Mouse (Mus musculus): ENCODE results near the gene Uck1. TPM values are rescaled to one million over a fixed set of nuclear protein-coding genes. Genes with fewer than 3 reads are reported as not detected.
A peak's percentile ranks its signal among the peaks of the same experiment; 100 is the strongest.
"Not testable (repeated sequence)": the region's sequence is repeated elsewhere in the genome, so short reads cannot be mapped to it uniquely, and the experiment has no call there.

Gene Uck1
- 292 and 332 TPM in 2 replicates for polyA plus RNA-seq (2012; ENCODE audit: insufficient read depth, insufficient read length, missing spikeins)

DNA sequence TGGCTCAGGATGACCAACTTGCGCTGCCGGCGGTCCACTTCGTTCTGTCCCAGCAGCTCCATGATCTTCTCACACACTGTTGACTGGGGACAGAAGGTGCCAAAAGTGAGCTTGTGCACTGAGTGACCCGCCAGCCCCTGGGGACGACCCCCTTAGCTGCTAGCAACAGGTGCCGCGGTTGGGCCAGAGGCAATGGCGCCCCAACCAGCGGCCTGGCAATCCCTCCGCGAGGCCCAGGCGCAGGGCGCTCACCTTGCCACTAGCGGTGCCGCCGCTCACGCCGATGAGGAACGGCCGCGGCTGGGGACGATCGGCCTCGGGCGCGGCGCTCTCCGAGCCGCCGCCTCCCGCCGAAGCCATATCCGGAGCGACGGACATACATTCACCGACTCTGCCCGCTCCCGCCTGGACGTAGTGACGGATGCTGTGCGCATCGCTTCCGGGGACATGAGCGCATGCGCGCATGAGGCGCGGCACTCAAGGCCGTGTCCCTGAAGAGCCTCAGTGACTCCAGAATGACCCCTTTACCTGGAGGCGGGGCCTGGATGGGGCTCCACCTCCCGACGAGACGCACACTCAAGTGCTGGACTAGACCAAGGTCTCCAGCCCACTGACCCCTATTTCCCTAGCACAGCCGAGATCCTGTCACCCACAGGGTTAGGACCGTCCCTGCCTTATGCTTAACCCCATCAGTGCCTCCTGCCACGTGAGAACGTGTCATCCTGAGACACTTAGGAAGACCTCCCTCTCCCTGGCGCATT is at the start of gene Uck1:
Gene Uck1, minus strand, starts transcription at position 503 of the 761 bp plus-strand sequence.
- peaks cover 5% of the 10 kb centered on the region for H3K4me1 ChIP-seq (ENCODE audit: control insufficient read depth, insufficient read depth, insufficient read length, low read length)
- peak within 1 kb of the TSS; percentile 96 for H3K4me3 ChIP-seq (ENCODE audit: insufficient read depth, low read depth, low read length)
- peak within 1 kb of the TSS; percentile 84 for H3K27ac ChIP-seq (replicated peaks; ENCODE audit: low read depth, low read length)

- H3K27ac ChIP-seq (replicated peaks; ENCODE audit: low read depth, low read length): no peak overlapping the region
- peaks cover 6% of the 10 kb centered on the region; the same call in 1 of the 2 replicates for H3K4me1 ChIP-seq (ENCODE audit: control insufficient read depth, insufficient read depth, insufficient read length, low read length)
- H3K4me3 ChIP-seq (ENCODE audit: insufficient read depth, low read depth, low read length): no peak overlapping the region
Measured at GRCm38 (mm10) chr2:32308870-32309568, 49.1 kb upstream of the Uck1 start.

- H3K27ac ChIP-seq (replicated peaks; ENCODE audit: low read depth, low read length): no peak overlapping the region
- no peak overlapping the region for H3K4me3 ChIP-seq (ENCODE audit: insufficient read depth, low read depth, low read length)
- H3K4me1 ChIP-seq (ENCODE audit: control insufficient read depth, insufficient read depth, insufficient read length, low read length): peaks cover 6% of the 10 kb centered on the region; the same call in 1 of the 2 replicates
Measured at GRCm38 (mm10) chr2:32307941-32308760, 48.2 kb upstream of the Uck1 start.

DNA sequence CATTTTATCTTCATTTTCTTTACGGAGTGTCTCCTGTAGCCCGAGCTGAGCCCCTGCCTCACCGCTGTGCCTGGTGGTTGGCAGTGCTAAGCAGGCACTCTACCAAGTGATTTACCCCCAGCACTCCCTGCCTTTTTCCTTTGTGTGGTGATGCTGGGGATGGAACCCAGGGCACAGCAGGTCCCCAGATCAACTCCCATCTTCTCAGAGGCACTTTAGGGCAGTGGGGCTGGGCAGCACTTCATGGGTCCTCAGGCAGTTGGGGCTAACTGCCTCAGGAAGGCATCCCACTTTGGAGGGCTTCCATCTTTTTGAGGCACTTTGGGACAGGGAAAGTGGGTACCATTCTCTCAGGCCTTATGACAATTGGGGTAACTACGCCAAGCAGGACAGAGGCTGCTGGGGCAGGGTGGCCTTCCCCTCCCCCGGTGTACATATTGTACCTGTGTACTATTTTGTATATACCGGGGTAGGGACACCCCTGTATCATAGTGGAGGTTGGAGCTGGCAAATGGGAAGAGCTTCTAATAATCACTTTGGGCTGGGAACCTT is 47.4 kb upstream of the Uck1 start:
- H3K4me3 ChIP-seq (ENCODE audit: insufficient read depth, low read depth, low read length): no peak overlapping the region
- H3K4me1 ChIP-seq (ENCODE audit: control insufficient read depth, insufficient read depth, insufficient read length, low read length): peaks cover 6% of the 10 kb centered on the region; the same call in 1 of the 2 replicates
- H3K27ac ChIP-seq (replicated peaks; ENCODE audit: low read depth, low read length): no peak overlapping the region

DNA sequence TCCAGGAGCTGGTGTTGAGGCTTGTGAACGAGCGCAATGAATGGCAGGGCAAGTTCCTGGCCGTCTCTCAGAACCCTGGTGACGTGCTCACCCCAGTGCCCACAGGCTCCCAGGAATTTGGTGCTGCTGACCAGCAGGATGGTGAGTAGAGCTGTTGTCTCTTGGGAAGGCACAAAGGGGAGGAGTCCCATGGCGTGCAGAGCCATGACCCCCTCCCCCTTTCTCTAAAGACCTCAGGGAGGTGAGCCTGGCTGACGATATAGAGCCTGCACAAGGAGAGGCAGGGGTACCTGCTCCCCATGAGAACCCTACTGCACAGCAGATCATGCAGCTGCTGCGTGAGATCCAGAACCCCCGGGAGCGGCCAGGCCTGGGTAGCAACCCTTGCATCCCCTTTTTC is 46.2 kb upstream of the Uck1 start:
- no peak overlapping the region for H3K27ac ChIP-seq (replicated peaks; ENCODE audit: low read depth, low read length)
- no peaks in the 10 kb centered on the region for H3K4me1 ChIP-seq (ENCODE audit: control insufficient read depth, insufficient read depth, insufficient read length, low read length)
- no peak overlapping the region for H3K4me3 ChIP-seq (ENCODE audit: insufficient read depth, low read depth, low read length)

- H3K4me1 ChIP-seq (ENCODE audit: control insufficient read depth, insufficient read depth, insufficient read length, low read length): no peaks in the 10 kb centered on the region
- no peak overlapping the region for H3K27ac ChIP-seq (replicated peaks; ENCODE audit: low read depth, low read length)
- no peak overlapping the region for H3K4me3 ChIP-seq (ENCODE audit: insufficient read depth, low read depth, low read length)
Measured at GRCm38 (mm10) chr2:32305668-32306067, 45.7 kb upstream of the Uck1 start.

- Histone ChIP-seq H3K27ac (replicated peaks; ENCODE audit: low read depth, low read length) (no peak overlapping the region), H3K4me3 (ENCODE audit: insufficient read depth, low read depth, low read length) (no peak overlapping the region), H3K4me1 (ENCODE audit: control insufficient read depth, insufficient read depth, insufficient read length, low read length) (no peaks in the 10 kb centered on the region)
Measured at GRCm38 (mm10) chr2:32304145-32304832, 44.3 kb upstream of the Uck1 start.

GRCm38 (mm10) chr2:32302952-32303351 is 43.0 kb upstream of the Uck1 start:
- H3K4me1 ChIP-seq (ENCODE audit: control insufficient read depth, insufficient read depth, insufficient read length, low read length): no peaks in the 10 kb centered on the region
- H3K4me3 ChIP-seq (ENCODE audit: insufficient read depth, low read depth, low read length): no peak overlapping the region
- H3K27ac ChIP-seq (replicated peaks; ENCODE audit: low read depth, low read length): no peak overlapping the region

- Histone ChIP-seq H3K27ac (replicated peaks; ENCODE audit: low read depth, low read length) (no peak overlapping the region), H3K4me3 (ENCODE audit: insufficient read depth, low read depth, low read length) (no peak overlapping the region)
Measured at GRCm38 (mm10) chr2:32299469-32299868, 39.5 kb upstream of the Uck1 start.

DNA sequence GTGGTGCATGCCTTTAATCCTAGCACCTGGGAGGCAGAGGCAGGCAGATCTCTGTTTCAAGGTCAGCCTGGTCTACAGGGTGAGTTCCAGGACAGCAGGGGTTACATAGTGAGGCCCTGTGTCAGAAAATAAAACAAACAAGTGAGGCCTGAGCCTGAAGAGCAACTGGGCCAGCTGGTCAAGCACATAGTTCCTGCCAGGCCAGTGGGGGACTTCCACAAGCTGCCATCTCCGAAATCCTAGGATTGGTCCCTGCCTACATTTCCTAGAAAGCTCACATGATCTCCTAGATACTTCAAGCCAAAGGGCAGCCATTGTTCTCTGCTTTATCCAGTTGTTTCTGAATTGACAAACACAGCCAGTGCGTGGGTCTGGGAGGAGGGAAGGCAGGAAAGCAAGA is 35.9 kb upstream of the Uck1 start:
- H3K4me3 ChIP-seq (ENCODE audit: insufficient read depth, low read depth, low read length); H3K4me1 ChIP-seq (ENCODE audit: control insufficient read depth, insufficient read depth, insufficient read length, low read length); H3K27ac ChIP-seq (replicated peaks; ENCODE audit: low read depth, low read length): not testable (repeated sequence)

More at GRCm38 (mm10) chr2:32299469-32299868, 39.5 kb upstream of the Uck1 start:
- H3K4me1 ChIP-seq (ENCODE audit: control insufficient read depth, insufficient read depth, insufficient read length, low read length): no peaks in the 10 kb centered on the region

DNA sequence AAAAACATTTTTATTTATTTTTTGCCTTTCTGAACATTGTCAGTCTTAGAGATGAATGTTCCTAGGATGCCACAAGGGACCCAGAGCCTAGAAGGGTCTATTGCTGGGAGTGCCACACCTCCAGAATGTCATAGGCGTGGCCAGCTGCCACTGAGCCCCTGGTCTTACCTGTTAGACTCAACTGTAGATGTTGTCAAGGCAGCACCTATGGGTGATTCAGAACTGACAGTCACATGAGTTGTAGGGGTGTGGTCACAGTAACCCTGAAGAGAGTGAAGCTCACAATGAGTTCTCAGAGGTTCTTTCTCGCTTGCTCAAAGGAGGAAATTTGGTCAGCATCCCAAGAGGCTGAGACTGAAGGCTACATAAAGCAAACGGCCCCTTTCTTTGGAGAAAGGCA is 35.3 kb upstream of the Uck1 start:
- Histone ChIP-seq H3K27ac (replicated peaks; ENCODE audit: low read depth, low read length) (no peak overlapping the region), H3K4me1 (ENCODE audit: control insufficient read depth, insufficient read depth, insufficient read length, low read length) (no peaks in the 10 kb centered on the region; the same call in 1 of the 2 replicates), H3K4me3 (ENCODE audit: insufficient read depth, low read depth, low read length) (no peak overlapping the region)

DNA sequence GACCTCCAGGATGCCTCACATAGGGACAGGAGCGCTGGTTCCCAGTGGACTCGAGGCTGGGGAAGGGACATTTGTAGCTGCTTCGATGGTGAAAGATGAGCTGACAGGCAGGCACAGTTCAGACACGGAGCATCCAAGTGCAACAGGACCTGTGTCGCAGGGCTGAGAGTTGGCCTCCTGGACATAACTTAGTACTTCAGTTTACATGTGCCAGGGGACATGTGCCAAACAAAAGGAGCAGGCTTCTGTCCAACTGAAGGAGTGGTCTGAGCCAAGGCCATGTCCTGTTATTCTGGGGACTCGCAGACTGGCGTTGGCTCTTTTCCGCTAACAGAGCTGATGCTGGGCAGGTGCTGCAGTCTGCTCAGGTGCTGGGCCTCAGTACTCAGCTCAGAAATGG is 34.4 kb upstream of the Uck1 start:
- Histone ChIP-seq H3K4me3 (ENCODE audit: insufficient read depth, low read depth, low read length) (no peak overlapping the region), H3K27ac (replicated peaks; ENCODE audit: low read depth, low read length) (no peak overlapping the region), H3K4me1 (ENCODE audit: control insufficient read depth, insufficient read depth, insufficient read length, low read length) (peaks cover under 1% of the 10 kb centered on the region)

DNA sequence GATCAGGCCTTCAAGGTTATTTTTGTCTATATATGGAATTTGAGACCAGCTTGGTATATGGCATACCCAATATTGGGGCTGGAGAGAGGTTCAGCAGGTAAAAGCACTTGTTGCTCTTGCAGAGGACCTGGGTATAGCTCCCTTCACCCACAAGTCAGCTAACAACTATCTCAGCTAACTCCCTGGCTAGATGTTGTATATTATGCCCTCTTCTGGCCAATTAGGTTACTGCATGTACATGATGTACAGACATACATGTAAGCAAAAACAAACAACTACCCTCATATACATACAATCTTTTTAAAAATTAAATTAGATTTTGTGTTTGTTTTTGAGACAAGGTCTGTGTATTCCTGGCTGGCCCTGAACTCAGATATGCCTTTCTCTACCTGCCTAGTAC is 29.6 kb upstream of the Uck1 start:
- peak overlapping the region; percentile 72 for H3K4me3 ChIP-seq (ENCODE audit: insufficient read depth, low read depth, low read length)
- peaks cover 7% of the 10 kb centered on the region for H3K4me1 ChIP-seq (ENCODE audit: control insufficient read depth, insufficient read depth, insufficient read length, low read length)
- no peak overlapping the region for H3K27ac ChIP-seq (replicated peaks; ENCODE audit: low read depth, low read length)

GRCm38 (mm10) chr2:32288371-32288931 is 28.5 kb upstream of the Uck1 start:
- H3K4me3 ChIP-seq (ENCODE audit: insufficient read depth, low read depth, low read length): peak overlapping the region; percentile 72

More at GRCm38 (mm10) chr2:32288371-32288931, 28.5 kb upstream of the Uck1 start:
- Histone ChIP-seq H3K27ac (replicated peaks; ENCODE audit: low read depth, low read length) (peak overlapping the region; percentile 63), H3K4me1 (ENCODE audit: control insufficient read depth, insufficient read depth, insufficient read length, low read length) (peaks cover 7% of the 10 kb centered on the region)
